Mouse (Mus musculus): ENCODE data around the gene Fbxl3.

DNA sequence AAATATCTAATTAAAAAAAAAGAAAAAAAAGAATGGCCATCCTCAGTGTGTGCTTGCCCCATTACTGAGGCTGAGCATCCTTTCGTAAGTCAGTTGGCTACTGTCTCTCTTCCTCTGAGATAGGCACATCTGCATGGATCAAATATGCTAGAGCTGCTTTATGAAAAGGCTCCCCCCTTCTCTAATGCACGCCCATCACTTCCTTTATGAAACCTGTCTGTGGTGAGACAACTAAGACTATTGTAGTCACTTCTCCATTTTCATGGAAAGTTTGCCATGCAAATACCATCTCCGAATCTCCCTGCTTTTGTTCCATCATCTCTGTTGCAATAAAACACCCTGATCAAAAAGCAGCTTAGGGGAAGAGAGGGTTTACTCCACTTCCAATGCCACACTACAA is 62.4 kb downstream of the Fbxl3 start:
- TF ChIP-seq CTCF (IDR thresholded peaks at IDR 0.05; ENCODE audit: low read depth, low read length), result no peak
- TF ChIP-seq TAL1 (conservative IDR thresholded peaks at IDR 0.05; ENCODE audit: low read depth, low read length), result no peak
- no peak for TF ChIP-seq GATA2 (IDR thresholded peaks at IDR 0.05; ENCODE audit: borderline replicate concordance, low read depth, low read length)
- no peak for TF ChIP-seq GATA1 (IDR thresholded peaks at IDR 0.05; ENCODE audit: borderline replicate concordance, low read length)

All from G1E (cell line).